Mouse (Mus musculus): ENCODE data around the gene Zfp383.

GRCm38 (mm10) chr7:29953086-29953485 is 45.1 kb downstream of the Zfp383 start:
- TF ChIP-seq CTCF (IDR thresholded peaks at IDR 0.05; ENCODE audit: control insufficient read depth, insufficient read depth, low read length) (no peak), POLR2A (IDR thresholded peaks at IDR 0.05; ENCODE audit: borderline replicate concordance, control insufficient read depth, low read depth, low read length) (no peak)

Data from bone marrow, adult 2 months (tissue).